Mouse (Mus musculus) large intestine, adult 2 months (tissue): ENCODE measurements around the gene Cst9. TPM values are rescaled to one million over a fixed set of nuclear protein-coding genes. Genes with fewer than 3 reads are reported as not detected.

Experiments used
- DNase-seq: peaks from one replicate; pipeline ENCODE4 v3.0.0-alpha.2; 2012; ENCODE audit warnings: low read depth, low spot score
- WGBS: fragments of 180-500 bp; shearing (Covaris S2); methylation state at CpG from one replicate; pipeline ENCODE4 v1.1.7; 2018; 5-methylcytosine and 5-hydroxymethylcytosine counted together
- polyA plus RNA-seq: library from polyadenylated mRNA; depleted of rRNA; stranded (reverse); fragments of >200 nt; gene quantifications from 2 replicates; pipeline ENCODE4 v1.2.3, GENCODE M21; 2012; rRNA removed

Cst9 gene
- polyA plus RNA-seq, 1 experiment = not detected

DNA sequence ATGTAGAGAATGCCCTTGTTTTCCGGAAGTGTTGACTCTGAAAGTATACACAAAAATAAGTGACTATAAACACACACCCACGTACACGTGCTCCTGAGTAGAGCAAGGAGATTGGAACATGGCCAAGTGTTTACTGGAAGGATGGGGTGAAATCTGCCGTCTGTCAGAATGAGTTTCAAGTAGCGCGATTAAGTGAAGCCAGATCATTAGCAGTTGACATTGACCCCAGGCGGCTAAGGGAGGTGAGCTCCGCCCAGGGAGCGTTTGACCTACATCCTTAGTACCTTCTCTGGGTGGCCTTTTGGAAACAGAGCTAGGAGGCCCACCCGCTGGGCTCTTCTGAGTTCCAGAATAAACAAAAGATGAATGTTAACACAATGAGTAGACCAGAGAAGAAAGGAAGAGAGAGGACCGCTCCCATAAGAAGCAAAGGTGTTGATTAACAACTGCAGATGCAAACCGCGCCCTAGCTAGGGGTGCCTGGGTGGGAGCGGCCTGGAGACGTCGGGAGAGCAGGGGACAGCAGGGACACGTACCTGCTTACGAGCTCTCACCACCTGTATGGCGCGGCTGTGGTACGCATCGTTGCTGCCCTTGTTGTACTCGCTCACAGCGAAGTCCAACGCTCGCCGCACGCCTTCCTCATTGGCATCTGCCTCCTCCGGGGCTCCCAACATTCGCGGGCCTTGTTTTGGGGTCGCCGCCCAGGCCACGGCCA, 39.8 kb downstream of the Cst9 start:
- under 1% methylated on average over 34 of the region's 34 CpGs for WGBS
- DNase-seq = no peak

- under 1% methylated on average over 19 of the region's 19 CpGs for WGBS
- peak; percentile 57 for DNase-seq
Measured at GRCm38 (mm10) chr2:148875335-148875811, 40.4 kb downstream of the Cst9 start, which contains the start of gene Cst3. Gene Cst3 (minus strand): TSS chr2:148875692.

GRCm38 (mm10) chr2:148877016-148877770, 42.2 kb downstream of the Cst9 start:
- DNase-seq = no peak
- 25% methylated on average over 3 of the region's 3 CpGs for WGBS

GRCm38 (mm10) chr2:148878641-148879130, 43.7 kb downstream of the Cst9 start:
- DNase-seq = no peak
- 7% methylated on average over 2 of the region's 2 CpGs for WGBS

- no peak for DNase-seq
- WGBS = 61% methylated on average over 1 of the region's 1 CpGs
Measured at GRCm38 (mm10) chr2:148879199-148879598, 44.3 kb downstream of the Cst9 start.

DNA sequence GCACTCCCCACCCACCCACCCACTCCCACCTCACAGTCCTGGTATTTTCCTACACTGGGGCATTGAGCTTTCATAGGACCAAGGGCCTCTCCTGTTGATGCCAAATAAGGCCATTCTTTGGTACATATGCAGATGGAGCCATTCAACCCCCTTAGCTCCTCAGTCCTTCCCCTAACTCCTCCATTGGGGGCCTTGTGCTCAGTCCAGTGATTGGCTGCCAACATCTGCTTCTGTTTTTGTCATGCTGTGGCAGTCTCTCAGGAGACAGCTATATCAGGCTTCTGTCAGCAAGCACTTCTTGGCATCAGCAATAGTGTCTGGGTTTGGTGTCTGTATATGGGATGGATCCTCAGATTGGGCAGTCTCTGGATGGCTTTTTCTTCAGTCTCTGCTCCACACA, 49.8 kb downstream of the Cst9 start:
- no peak for DNase-seq

Other genes starting within 250 kb of the Cst9 start
- gene Nxt1, start 162.5 kb upstream of the Cst9 start, polyA plus RNA-seq = 25.5 and 26.6 TPM in 2 replicates
- gene Gzf1, start 154.1 kb upstream of the Cst9 start, polyA plus RNA-seq = 4.0 and 5.2 TPM in 2 replicates
- 0.58 and 0.74 TPM in 2 replicates for gene Napb, start 102.7 kb upstream of the Cst9 start, polyA plus RNA-seq
- gene Cstl1, start 84.8 kb upstream of the Cst9 start, polyA plus RNA-seq = not detected in 2 replicates
- gene Cst11, start 63.6 kb upstream of the Cst9 start, polyA plus RNA-seq = not detected in 2 replicates
- gene 8030411F24Rik, start 53.1 kb upstream of the Cst9 start, polyA plus RNA-seq = not detected in 2 replicates
- not detected in 2 replicates for gene Cst12, start 45.8 kb upstream of the Cst9 start, polyA plus RNA-seq
- gene Cst8, start 36.4 kb upstream of the Cst9 start, polyA plus RNA-seq = not detected in 2 replicates
- not detected in 2 replicates for gene Cst13, start 15.1 kb upstream of the Cst9 start, polyA plus RNA-seq
- gene 9230104L09Rik, start 29.9 kb downstream of the Cst9 start, polyA plus RNA-seq = 0.14 and 0.21 TPM in 2 replicates
- 418 and 430 TPM in 2 replicates for gene Cst3, start 40.5 kb downstream of the Cst9 start, polyA plus RNA-seq
- gene Gm1330, start 168.1 kb downstream of the Cst9 start, polyA plus RNA-seq = not detected in 2 replicates
- not detected in 2 replicates for gene Gm10750, start 182.1 kb downstream of the Cst9 start, polyA plus RNA-seq